Mouse (Mus musculus): ENCODE results near the gene Dusp7.

Gene Dusp7

GRCm38 (mm10) chr9:106337620-106338019, 30.8 kb upstream of the Dusp7 start:
- H3K4me3 ChIP-seq (replicated peaks; ENCODE audit: low read length): no peak overlapping the region
- no peak for TF ChIP-seq POU5F1 (IDR thresholded peaks at IDR 0.05; ENCODE audit: borderline replicate concordance, low read length)
- peaks cover 49% of the 10 kb centered on the region for H3K4me1 ChIP-seq (replicated peaks; ENCODE audit: low read depth, low read length)
- H3K27me3 ChIP-seq (ENCODE audit: insufficient read depth, low read length): no peaks in the 10 kb centered on the region
- peaks cover 10% of the 10 kb centered on the region for H3K36me3 ChIP-seq (ENCODE audit: insufficient read depth, low read length)
- no peaks in the 10 kb centered on the region for H3K9me3 ChIP-seq (ENCODE audit: low read length)

DNA sequence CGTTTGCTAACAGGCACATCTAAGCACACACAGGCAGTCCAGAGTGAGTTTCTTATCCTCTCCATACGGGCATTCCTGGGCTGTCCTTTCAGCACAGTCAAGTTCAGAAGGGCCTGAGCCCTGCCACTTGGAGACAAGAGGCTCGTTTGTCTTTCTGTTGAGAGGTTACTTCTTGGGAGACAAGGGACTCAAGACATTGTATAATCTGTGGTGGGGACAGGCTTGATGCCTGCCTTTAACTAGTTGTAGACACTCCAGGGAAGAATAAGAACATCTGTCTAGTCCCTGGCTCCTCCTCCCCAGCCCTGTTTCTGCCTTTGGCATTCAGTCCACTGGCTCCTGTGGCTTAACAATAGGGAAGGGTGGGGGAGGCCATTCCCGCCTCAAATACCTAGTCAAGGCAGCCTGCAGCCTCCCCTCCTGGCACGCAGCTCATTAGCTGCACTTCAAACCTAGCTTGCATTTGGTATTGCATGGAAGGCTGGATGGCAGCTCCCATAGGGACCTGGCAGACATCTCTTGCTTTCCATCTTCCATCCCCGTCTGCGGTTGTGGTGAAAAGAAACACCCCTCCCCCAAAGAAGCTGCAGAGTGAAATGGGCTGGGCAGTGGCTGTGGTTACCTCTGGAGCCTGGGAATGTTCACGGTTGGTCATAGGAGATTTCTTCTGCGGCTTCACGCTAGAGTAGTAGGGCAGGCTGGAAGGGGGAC, 29.8 kb upstream of the Dusp7 start:
- TF ChIP-seq CTCF (conservative IDR thresholded peaks at IDR 0.05; ENCODE audit: low read length): no peak
- no peak for TF ChIP-seq NANOG (IDR thresholded peaks at IDR 0.05; ENCODE audit: borderline replicate concordance, low read length)
- TF ChIP-seq POU5F1 (IDR thresholded peaks at IDR 0.05; ENCODE audit: borderline replicate concordance, low read length): no peak

DNA sequence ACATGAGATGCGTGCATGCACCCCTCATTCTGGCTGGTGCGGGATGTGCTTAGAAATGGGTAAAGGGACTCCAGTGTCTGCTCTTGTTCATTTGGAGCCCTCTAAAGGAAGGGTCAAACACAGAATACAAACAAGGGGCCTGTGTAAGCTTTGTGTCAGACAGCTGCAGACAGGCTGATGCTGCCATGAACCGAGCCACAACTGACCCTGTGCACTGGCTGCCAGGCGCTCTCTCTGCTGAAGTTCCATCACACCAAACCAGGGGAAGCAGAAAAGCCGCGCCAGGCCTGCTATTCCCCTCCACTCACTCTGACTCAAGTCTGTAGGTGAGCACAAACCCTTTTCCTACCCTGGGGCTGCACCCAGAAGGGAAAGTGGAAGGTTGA, 29.3 kb upstream of the Dusp7 start:
- no peaks in the 10 kb centered on the region for H3K9me3 ChIP-seq (ENCODE audit: low read length)
- H3K36me3 ChIP-seq (ENCODE audit: insufficient read depth, low read length): peaks cover 3% of the 10 kb centered on the region; the same call in 1 of the 2 replicates
- H3K4me3 ChIP-seq (replicated peaks; ENCODE audit: low read length): peak overlapping the region; percentile 41
- TF ChIP-seq POU5F1 (IDR thresholded peaks at IDR 0.05; ENCODE audit: borderline replicate concordance, low read length) (no peak), CTCF (conservative IDR thresholded peaks at IDR 0.05; ENCODE audit: low read length) (no peak), NANOG (IDR thresholded peaks at IDR 0.05; ENCODE audit: borderline replicate concordance, low read length) (no peak)
- no peaks in the 10 kb centered on the region for H3K27me3 ChIP-seq (ENCODE audit: insufficient read depth, low read length)
- peaks cover 58% of the 10 kb centered on the region for H3K4me1 ChIP-seq (replicated peaks; ENCODE audit: low read depth, low read length)

More for the DNA sequence above, 29.8 kb upstream of the Dusp7 start:
- no peaks in the 10 kb centered on the region for H3K9me3 ChIP-seq (ENCODE audit: low read length)
- H3K36me3 ChIP-seq (ENCODE audit: insufficient read depth, low read length): peaks cover 8% of the 10 kb centered on the region
- H3K27me3 ChIP-seq (ENCODE audit: insufficient read depth, low read length): no peaks in the 10 kb centered on the region
- peak overlapping the region; percentile 41 for H3K4me3 ChIP-seq (replicated peaks; ENCODE audit: low read length)
- H3K4me1 ChIP-seq (replicated peaks; ENCODE audit: low read depth, low read length): peaks cover 56% of the 10 kb centered on the region

DNA sequence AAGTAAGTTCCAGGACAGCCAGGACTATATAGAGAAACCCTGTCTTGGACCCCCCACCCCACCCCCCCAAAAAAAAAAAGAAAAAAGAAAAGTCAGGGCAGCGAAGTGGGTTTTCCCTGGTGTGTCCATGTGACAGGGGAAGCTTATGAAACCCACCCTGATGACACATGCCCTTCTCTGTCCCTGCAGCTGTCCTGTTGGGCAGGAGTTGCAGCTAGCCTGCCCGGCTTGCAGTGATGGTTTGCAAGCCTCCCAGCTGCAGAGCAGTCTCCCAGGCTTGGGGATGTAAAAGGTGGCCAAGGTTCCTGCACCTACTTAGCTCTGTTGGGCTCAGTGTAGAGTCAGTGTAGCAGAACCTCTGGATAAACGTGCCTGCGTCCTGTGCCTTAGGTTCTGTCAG, 28.7 kb upstream of the Dusp7 start:
- H3K4me3 ChIP-seq (replicated peaks; ENCODE audit: low read length): no peak overlapping the region

DNA sequence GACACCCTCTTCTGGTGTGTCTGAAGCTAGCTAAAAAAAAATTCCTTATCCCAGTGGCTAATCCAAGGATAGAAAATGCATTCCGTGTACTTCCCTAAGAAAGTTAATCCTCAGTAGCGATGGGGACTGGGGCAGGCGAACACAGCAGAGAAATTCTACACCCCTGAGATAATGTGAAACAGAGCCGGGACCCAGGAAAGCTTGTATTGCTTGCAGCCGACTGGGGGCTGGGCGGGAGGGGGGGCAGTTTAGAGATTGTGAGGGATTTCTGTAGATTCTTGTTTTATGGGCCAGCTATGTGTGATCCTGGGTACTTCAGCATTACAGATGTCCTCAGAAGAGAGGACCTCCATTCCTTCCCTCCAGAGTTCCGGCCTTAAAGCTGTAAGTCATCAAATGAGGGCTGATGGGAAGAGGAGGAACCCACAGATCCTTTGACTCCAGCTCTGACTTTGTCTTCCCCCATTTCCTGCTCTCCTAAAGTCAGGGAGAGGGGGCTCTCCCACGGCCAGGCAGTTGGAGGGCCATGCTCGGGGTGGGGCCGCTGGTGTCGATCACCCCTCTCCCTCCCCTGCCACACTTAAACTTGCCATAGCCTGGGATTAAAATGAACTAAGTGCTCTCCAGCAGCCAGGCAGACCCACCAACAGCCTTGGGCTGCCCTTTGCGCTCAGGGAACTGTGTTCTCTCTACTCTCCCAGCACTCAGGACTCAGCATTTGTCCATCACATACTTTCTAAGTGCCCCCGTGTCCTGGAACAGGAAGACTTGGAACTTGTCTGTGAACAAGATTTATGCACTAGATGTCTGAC, 27.7 kb upstream of the Dusp7 start:
- TF ChIP-seq POU5F1 (IDR thresholded peaks at IDR 0.05; ENCODE audit: borderline replicate concordance, low read length) (no peak), CTCF (conservative IDR thresholded peaks at IDR 0.05; ENCODE audit: low read length) (no peak), NANOG (IDR thresholded peaks at IDR 0.05; ENCODE audit: borderline replicate concordance, low read length) (no peak)
- H3K4me1 ChIP-seq (replicated peaks; ENCODE audit: low read depth, low read length): peaks cover 72% of the 10 kb centered on the region

More for the DNA sequence above, 28.7 kb upstream of the Dusp7 start:
- H3K27me3 ChIP-seq (ENCODE audit: insufficient read depth, low read length): no peaks in the 10 kb centered on the region
- H3K4me1 ChIP-seq (replicated peaks; ENCODE audit: low read depth, low read length): peaks cover 62% of the 10 kb centered on the region
- 0 out of 2 replicates have a peak, but pooled peaks cover 3% of the 10 kb centered on the region for H3K36me3 ChIP-seq (ENCODE audit: insufficient read depth, low read length)
- TF ChIP-seq NANOG (IDR thresholded peaks at IDR 0.05; ENCODE audit: borderline replicate concordance, low read length): no peak
- no peak for TF ChIP-seq POU5F1 (IDR thresholded peaks at IDR 0.05; ENCODE audit: borderline replicate concordance, low read length)
- no peak for TF ChIP-seq CTCF (conservative IDR thresholded peaks at IDR 0.05; ENCODE audit: low read length)
- no peaks in the 10 kb centered on the region for H3K9me3 ChIP-seq (ENCODE audit: low read length)

DNA sequence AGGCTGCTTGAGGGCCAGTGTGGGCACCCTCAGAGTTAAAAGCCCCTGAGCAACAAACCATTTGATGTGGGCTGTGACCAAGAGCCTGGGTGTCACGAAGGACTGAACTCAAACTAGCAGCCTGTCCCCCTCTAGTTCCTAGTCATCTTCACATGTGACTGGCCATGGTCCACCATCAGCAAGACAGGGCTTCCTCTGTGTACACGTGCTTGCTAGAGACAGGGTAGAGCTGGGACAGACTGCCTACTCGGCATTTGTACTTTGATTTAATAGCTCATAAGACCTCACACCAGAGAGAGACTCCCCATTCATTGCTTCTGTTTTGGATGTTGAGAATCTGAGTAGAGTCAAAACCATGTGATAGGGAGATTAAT, 27.1 kb upstream of the Dusp7 start:
- H3K9me3 ChIP-seq (ENCODE audit: low read length): no peaks in the 10 kb centered on the region
- no peak for TF ChIP-seq NANOG (IDR thresholded peaks at IDR 0.05; ENCODE audit: borderline replicate concordance, low read length)
- no peak for TF ChIP-seq POU5F1 (IDR thresholded peaks at IDR 0.05; ENCODE audit: borderline replicate concordance, low read length)
- no peak for TF ChIP-seq CTCF (conservative IDR thresholded peaks at IDR 0.05; ENCODE audit: low read length)
- 0 out of 2 replicates have a peak, but pooled peaks cover 3% of the 10 kb centered on the region for H3K36me3 ChIP-seq (ENCODE audit: insufficient read depth, low read length)
- no peaks in the 10 kb centered on the region for H3K27me3 ChIP-seq (ENCODE audit: insufficient read depth, low read length)
- no peak overlapping the region for H3K4me3 ChIP-seq (replicated peaks; ENCODE audit: low read length)
- H3K4me1 ChIP-seq (replicated peaks; ENCODE audit: low read depth, low read length): peaks cover 71% of the 10 kb centered on the region

More for the DNA sequence above, 27.7 kb upstream of the Dusp7 start:
- Histone ChIP-seq H3K9me3 (ENCODE audit: low read length) (no peaks in the 10 kb centered on the region), H3K4me3 (replicated peaks; ENCODE audit: low read length) (no peak overlapping the region), H3K27me3 (ENCODE audit: insufficient read depth, low read length) (no peaks in the 10 kb centered on the region), H3K36me3 (ENCODE audit: insufficient read depth, low read length) (0 out of 2 replicates have a peak, but pooled peaks cover 3% of the 10 kb centered on the region)

DNA sequence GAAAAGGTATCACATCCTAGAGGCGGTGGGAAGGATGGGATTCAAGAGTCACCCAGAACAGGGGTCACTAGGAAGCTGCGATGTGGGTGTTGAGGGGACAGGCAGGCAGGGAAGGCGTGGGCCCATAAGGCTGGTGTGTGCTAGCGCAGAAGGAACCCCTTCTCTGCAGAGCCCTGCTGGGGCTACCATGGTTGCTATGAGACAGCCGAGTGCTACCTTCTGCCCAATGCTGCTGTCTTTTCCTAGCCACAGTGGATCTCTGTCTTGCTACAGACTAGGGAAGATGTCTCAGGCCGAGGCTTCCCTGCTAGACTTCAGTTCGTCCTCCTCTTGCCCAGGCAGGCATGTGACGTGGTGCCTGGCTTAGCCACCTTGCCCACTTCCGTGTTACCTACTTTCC, 25.9 kb upstream of the Dusp7 start:
- Histone ChIP-seq H3K36me3 (ENCODE audit: insufficient read depth, low read length) (peaks cover 7% of the 10 kb centered on the region; the same call in 1 of the 2 replicates), H3K9me3 (ENCODE audit: low read length) (no peaks in the 10 kb centered on the region), H3K4me3 (replicated peaks; ENCODE audit: low read length) (no peak overlapping the region), H3K4me1 (replicated peaks; ENCODE audit: low read depth, low read length) (peaks cover 60% of the 10 kb centered on the region), H3K27me3 (ENCODE audit: insufficient read depth, low read length) (no peaks in the 10 kb centered on the region)
- TF ChIP-seq POU5F1 (IDR thresholded peaks at IDR 0.05; ENCODE audit: borderline replicate concordance, low read length) (no peak), CTCF (conservative IDR thresholded peaks at IDR 0.05; ENCODE audit: low read length) (no peak), NANOG (IDR thresholded peaks at IDR 0.05; ENCODE audit: borderline replicate concordance, low read length) (no peak)

- TF ChIP-seq POU5F1 (IDR thresholded peaks at IDR 0.05; ENCODE audit: borderline replicate concordance, low read length) (no peak), CTCF (conservative IDR thresholded peaks at IDR 0.05; ENCODE audit: low read length) (no peak), NANOG (IDR thresholded peaks at IDR 0.05; ENCODE audit: borderline replicate concordance, low read length) (no peak)
- Histone ChIP-seq H3K27me3 (ENCODE audit: insufficient read depth, low read length) (no peaks in the 10 kb centered on the region), H3K4me3 (replicated peaks; ENCODE audit: low read length) (no peak overlapping the region), H3K4me1 (replicated peaks; ENCODE audit: low read depth, low read length) (peaks cover 35% of the 10 kb centered on the region), H3K9me3 (ENCODE audit: low read length) (no peaks in the 10 kb centered on the region), H3K36me3 (ENCODE audit: insufficient read depth, low read length) (peaks cover 7% of the 10 kb centered on the region; the same call in 1 of the 2 replicates)
Measured at GRCm38 (mm10) chr9:106345167-106345566, 23.3 kb upstream of the Dusp7 start.
